Mouse (Mus musculus) layer of hippocampus, adult 11-12 months (tissue): ENCODE results near the gene Fam171a2.

Experiments
- DNase-seq: peaks from one replicate; pipeline ENCODE4 v3.0.0; 2022; ENCODE audit warnings: low spot score

The Fam171a2 gene

DNA sequence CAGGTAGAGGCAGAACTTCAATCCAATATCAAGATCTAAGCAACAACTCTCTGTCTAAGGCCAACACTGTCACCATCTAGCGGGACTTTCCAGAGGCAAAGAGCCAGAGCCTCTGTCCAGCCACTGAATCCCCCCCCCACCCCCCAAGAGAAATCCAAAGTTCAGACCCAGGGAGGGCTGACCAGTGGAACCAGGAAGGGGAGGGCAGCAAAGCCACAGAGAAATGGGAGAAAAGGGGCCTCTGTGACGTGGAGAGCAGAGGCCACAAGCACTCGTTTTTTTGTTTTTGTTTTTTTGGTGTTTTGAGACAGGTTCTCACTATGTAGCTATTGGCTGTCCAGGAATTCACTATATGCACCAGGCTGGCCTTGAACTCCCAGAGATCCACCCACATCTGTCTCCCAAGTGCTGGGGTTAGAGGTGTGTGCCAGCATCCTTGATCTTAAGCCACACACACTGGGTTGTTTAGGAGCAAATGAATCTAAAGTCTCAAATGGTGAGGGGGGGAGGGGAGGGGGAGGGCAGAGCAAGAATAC lies 37.6 kb downstream of the Fam171a2 start:
- DNase-seq = no peak

DNA sequence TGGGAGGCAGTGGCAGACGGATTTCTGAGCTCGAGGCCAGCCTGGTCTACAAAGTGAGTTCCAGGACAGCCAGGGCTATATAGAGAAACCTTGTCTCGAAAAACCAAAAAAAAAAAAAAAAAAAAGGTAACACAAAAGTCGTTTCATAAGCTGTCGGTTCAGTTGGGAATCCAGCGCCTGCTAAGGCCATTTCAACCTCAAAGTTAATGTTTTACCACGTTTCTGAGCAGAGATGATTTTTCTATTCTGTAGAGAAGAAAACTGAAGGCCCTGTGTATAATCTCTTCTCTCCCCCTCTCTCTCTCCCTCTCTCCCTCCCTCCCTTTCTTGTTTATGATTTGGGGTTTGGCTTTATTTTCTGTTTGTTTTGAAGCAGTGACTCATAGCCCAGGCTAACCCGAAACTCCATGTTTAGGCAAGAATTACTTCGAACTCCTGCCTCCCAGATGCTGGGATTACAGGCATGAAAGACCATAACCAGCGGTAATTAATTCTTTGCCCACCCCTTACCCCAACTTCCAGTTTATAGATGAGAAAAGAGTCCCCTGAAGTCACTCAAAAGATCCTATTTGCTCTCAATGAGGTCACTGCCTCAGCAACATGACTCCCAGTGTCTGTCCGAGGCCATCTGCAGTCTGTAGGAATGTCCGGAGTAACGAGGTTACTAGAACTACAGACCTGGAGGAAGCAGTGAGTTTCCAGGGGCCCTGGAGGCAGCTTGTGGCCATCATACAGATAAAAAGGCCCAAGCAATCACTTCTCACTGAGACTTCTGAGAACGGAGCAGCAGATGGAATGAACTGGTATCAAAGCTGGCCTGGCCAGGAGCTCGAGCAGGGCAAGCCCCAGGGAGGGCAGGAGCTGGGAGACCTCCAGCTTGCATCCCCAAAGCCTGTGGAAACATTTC lies 38.3 kb downstream of the Fam171a2 start:
- DNase-seq = no peak

DNA sequence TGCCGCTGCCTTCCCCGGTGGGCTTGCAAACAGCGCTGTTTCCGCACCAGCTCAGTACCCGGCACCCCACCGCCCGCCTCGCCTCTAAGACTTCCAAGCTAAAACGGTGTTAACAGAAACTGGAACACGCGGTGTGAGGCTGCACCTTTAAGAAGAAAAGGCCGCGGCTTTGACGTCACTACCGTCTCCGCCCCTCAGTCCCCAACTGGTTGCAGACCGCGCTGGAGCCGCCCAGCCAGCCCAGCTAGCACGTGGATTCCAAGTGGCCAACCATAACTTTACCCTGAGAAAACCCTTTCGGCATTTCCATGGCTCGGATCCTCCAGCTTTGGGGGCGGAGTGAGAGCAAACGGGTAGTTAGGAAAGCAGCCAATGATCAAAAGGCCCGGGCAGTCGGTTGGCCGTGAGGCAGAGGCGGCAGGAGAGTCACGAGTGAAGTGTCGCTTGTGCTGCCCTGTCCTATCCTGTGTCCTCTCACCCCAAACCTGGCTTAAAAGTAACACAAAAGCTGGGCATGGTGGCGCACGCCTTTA lies 39.1 kb downstream of the Fam171a2 start:
- DNase-seq = peak; percentile 98

DNA sequence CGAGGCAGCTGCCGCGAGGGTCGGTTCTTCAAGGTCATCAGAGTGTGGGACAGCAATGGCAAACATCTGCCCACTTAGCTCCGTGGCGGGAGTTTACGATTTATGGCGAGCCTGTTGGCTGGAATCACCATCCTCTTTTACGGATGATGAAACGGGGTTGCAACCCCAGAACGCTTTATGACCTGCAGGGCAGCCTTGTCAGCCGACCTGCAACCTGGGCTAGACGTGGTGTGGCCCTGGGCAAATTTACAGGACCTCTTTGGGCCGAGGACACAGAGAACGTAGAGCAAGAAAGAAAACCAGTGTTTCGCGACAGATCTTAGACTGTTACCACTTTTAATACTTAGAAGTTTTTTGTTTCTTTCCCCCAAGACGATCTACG lies 39.7 kb downstream of the Fam171a2 start, which contains the start of gene Slc25a39:
Gene Slc25a39, minus strand, starts transcription at position 113 of the 382 bp plus-strand sequence.
- no peak for DNase-seq

DNA sequence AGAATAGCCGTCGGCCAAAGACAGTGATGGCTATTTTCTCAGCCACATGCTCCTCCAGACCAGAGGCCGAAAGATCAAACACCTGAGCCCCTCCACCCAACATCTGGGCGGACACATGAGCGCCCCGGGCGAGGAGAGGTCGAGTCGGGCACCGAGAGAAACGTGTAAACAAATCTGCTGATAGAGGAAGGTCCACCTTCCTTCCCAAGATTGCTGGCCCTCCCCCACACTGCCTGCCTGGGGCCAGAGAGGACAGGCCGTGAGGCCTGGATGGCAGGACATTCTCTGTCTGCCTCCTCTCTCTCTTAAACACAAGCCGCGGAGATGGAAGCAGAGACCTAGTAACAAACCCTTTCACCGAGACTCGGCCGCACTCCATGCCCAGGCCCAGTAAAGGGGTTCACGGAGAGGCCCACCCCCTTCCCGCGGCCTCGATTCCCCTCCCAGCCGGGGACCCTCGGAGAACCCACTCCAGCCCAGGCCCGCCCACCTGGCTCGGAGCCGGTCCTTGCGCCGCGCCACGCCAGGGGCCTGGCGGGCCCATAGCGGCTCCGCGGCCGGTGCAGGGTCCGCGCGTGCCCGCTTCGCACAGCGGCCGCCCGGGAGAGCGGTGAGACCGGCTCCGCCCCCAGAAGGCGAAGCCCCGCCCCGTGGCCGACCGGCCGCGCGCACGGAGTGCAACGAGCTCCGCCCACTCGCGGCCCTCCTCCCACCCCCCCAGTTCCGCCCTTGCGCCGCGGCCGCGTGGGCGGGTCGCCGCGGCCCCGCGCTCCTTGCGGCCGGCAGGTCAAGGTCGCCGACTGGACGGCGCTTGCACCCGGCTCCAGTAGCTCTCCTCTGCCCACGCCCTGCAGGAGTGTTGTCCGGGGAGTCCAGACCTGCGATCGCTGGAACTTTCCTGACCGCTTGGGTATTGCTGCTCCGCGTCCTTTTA lies 40.3 kb downstream of the Fam171a2 start:
- DNase-seq = peak; percentile 86

DNA sequence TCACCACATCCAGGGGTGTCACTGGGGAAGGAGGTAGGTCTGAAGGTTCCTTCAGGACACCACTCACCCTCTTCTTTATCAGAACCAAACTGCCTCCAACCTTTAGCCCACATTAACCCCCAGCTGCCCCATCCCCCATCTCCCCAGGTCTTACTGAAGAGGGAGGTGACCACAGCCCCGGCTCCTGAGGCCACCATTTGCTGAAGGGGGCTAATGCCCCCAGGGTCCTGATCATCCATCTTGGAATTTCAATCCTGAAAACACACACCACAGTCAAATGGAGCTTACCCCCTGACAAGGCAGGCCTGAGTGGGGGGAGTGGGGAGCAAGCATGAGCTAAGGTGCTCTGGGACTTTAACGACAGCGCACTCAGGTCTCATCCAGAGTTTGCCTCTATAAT lies 41.1 kb downstream of the Fam171a2 start:
- DNase-seq = no peak

DNA sequence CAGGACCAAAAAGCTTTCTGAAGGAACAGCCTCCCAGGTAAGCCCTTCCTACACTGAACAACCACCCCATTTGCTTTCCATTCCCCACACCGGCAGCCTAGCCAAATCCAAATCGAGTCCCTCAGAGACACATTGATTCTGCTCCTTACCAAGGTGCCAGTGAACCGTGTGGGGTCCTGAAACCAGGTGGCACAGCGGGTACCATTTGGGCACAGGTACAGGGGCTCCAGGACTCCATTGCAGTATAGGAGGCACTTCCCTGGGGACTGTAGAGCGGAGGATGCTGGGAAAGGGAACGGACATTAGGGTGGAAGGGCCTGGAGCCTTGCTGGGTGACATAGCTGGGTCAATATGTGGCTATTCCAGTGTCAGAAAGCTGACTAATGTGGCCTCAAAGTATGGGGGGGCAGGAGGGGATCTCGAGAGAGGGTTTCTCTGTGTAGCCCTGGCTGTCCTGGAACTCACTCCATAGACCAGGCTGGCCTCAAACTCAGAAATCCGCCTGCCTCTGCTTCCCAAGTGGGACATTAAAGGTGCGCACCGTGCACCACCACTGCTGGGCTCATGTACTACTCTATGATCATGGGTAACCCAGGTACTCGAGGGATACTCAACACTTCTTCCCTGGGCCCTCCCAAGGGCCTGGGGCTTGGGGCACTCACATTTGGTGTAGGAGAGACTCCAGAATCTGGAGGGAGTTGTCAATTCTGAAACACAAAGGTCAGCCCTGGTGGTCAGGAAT lies 41.8 kb downstream of the Fam171a2 start:
- no peak for DNase-seq

DNA sequence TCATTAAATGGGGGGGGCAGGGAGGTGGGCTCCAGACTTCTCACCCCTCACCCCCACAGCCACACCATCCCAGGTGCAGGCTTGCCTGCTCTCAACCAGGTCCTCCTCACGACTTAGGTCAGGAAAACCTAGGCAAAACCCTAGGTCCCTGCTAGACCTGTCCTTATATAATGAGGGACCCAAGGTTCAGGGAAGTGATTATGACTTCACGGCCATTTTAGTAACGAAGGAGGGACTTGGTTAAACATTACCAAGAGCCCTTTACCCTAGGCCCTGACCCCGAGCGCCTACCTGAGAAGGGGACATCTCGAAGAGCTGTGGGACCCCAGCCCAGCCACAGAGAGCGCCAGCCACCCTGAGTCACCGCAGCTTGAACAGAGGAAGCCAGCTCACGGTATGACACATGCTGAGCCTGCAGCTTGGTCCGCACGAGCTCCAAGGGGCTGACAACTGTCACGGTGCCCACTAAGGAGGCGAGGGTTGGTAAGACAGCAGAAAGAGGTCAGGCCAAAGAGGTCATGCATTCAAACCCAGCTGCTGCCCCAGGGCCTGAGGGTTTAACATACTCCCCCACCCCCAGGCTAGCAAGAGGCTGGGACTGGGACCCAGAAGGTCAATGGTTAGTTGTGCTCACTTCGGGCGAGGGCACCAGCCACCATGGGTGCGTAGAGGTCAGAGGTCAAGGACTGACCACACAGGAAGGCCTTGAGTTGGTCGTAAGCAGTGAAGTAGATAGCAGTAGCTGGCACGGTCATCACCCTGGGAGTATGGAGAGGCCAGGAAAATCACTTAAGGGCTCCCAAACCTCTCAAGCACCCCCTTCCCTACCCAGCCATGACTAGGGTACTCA lies 43.1 kb downstream of the Fam171a2 start:
- no peak for DNase-seq

DNA sequence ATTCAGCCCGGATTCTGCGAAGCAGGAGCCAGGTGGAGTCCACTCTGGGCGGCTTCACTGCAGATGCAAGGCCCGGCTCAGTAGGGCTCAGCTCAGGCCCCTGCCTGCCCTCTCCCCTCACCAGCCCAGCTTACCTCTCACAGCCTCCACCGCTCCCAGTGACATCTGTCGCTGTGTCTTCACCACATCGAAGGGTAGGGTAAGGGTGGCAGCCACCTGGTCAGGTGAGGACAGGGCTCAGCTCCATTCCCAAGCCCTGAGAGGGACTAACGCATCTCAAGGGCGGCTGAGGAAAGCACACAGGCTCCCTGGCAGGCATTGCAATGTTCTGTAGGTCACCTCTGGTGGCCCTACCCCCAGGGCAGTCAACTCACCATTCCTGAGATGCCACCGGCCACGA lies 43.8 kb downstream of the Fam171a2 start:
- no peak for DNase-seq

DNA sequence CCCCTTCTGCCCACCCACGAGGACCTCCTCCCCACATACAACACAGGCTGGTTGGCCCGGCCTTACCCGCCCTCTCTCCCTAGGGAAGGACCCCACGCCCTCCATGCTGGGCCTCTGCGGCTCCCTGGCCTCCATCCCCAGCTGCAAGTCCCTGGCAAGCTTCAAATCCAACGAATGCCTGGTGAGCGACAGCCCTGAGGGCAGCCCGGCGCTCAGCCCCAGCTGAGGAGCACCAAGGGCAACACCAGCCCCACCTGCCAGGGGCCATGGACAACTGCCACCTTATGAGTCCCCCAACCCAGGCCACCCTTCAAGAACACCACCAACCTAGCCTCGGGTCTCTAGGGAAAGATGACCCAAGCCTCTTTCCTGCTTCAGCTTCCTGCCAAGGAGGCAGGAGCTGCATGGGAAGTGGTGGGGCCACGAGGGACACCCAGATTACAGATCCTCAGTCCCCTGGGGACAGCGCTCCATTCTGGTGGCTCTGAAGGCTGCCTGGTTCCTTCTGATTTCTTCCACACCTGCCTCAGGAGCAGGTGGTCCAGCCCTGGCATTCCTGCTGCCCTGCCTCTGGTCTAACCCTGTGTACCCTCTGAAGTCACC lies 45.5 kb downstream of the Fam171a2 start:
- no peak for DNase-seq

DNA sequence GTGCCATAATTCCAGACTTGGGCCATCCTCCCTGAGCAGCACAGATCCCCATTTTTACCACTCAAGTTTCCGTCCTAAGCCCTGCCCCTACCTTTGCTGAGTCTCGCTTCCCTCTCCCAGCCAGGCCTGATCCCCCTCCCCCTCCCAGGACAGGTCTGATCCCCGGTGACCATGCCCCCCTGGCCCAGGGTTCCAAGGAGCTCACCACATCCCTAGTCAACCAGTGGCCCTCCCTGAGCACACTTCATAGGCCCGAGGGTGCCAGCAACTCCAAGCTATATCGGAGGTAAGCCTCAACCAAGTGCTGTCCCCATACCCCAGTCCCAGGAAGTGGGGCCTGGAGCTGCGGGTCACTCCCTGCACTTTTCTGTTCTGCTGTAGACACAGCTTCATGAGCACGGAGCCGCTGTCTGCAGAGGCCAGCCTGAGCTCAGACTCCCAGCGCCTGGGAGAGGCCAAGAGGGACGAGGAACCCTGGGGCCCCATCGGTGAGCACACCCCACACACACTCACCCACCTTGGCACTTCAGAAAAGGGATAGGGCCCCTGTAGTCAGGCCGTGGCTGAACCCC lies 46.9 kb downstream of the Fam171a2 start:
- DNase-seq = no peak

DNA sequence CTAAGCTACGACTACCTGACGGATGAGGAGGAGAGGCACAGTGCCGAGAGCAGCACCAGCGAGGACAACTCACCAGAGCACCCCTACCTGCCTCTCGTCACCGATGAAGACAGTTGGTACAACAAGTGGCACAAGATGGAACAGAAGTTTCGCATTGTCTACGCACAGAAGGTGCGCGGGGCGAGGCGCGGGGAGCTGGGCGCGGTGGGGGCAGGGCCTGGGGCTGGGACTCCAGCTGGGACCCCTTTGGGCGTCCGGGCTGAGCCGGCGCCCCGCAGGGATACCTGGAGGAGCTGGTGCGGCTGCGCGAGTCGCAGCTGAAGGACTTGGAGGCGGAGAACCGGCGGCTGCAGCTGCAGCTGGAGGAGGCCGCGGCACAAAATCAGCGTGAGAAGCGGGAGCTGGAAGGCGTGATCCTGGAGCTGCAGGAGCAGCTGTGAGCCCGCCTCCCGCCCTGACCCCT lies 47.8 kb downstream of the Fam171a2 start:
- DNase-seq = no peak

DNA sequence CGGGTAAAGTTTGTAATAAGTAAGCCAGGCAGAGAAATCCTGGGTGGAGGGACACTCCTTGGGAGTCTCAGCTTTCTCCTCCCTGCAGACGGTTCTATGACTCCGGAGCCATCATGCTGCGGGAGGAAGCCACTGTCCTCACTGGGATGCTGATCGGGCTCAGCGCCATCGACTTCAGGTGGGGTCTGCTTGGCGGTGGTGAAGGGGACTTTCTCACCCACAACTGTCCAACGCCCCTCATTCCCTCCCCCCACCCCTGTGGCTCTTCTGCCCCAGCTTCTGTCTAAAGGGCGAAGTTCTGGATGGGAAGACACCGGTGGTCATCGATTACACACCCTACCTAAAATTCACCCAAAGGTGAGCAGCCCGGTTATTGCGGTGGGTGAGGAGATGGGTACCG lies 48.4 kb downstream of the Fam171a2 start:
- no peak for DNase-seq

DNA sequence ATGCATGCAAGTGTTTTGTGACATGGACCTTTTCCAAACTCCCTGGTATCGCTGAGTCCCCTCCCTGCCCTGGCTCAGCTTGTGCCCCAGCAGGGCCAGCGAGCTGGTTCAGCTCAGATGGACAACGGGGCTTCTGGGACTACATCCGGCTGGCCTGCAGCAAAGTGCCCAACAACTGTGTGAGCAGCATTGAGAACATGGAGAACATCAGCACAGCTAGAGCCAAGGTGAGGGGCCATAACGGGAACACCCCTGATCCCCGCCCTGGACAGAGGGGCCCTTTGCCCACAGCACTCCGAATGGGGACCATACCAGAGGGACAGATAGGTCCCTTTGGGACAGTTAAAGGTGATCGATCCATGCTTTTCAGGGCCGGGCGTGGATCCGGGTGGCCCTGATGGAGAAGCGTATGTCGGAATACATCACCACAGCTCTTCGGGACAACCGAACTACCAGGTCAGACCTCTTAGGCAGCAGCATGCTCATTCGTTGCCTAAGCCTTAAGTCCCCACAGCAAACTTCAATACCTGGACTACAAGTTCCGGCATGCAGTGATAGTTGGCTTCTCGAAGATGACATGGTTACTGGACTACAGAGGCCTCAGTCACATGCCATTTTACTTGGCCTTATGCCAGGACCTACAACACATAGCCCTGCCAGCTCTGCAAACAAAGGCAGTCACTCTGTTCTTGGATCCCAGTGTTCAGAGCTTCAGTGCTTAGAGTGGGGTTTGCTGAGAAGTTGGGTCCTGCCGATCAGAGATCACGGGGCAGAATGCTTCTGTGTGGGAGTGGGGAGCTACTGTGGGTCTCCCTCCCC lies 49.3 kb downstream of the Fam171a2 start:
- peak; percentile 74 for DNase-seq

DNA sequence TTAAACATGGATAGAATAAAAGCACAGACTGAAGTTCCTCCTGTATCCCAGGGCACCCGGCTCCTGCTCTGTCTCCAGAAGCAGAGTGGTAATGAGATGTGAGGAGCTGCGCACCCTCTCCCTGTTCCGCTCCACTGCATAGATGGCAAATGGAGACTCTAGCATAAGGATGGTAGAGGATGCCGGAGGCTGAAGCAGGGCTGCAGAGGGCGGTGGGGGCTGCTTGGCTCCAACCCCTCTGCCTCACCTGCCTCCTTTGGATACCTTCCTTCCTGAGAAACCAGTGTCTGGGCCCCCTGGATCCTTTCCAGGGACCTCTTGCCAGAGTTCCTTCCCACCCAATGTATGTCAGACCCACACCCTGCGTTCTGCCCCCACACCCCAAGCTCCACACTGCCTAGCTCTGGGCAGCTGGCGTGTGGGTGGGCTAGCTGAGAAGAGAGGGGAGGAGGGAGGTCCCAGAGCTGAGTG lies 50.8 kb downstream of the Fam171a2 start:
- peak; percentile 46 for DNase-seq

DNA sequence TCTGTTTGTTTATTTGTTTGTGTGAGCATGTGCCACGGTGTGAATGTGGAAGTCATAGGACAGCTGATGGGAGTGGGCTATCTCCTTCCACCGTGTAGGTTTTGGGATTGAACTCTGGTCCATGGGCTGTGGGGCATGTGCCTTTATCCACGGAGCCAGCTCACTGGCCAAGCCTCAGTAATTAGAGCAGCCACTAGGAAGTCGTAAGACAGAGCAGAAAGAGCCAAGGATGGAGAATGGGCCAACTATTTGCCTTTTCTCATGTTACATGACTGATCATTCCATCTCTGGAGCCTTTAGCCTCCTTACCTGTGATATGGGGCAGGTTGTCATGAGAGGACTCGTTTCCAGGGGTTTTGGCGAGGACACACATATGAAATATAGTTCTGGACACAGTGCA lies 51.2 kb downstream of the Fam171a2 start:
- DNase-seq = no peak

DNA sequence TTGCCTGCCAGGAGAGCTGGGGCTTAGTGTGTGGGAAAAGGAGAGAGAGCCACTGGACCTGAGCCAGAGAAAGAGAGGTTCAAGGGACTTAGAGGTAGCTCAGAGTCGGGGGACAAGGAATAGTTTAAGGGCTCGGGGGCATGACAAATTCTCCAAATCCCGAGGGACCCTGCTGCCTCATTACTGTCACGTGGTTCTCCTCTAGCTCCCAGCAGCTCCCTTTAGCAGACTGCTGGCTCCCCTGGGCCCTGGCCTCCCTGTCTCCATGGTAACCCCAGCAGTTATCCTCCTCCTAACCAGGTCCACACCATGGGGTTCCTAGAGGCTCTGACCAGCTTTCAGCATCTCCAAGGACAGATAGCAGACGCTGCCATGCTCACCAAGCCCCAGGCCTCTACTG lies 52.2 kb downstream of the Fam171a2 start:
- DNase-seq = peak; percentile 21

DNA sequence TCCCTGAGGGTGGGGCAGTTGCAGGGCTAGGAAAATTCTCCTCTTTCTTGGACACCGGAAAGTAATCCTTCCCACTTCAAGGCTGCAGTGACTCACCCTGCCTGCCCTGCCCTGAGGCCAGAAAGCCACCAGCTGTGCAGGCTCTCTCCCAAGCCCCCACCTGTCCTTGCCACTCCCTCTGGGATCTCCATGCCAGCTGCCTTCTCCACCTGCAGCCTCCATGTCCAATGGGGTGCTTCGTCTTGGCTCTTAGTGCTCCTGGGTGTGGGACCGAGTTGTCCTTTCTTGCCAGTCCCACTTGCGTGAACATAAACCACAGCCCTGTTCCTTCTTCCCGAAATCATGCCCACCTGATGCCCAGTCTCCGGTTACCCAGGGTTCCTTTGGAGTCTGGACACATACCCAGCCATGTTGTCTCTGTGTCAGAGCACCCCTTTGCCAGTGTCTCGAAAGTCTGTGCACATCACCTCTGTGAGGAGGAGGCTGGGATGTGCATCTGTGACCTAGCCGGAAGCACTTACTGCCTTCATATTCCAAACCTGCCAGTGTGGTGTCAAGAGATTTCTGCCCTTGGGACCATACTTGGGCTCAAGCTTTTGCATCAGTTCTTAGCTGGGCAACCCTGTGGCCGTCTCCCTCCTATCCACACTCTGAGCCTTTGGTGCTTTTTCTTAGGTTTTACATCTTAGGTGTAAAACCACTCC lies 52.9 kb downstream of the Fam171a2 start:
- DNase-seq = no peak
